Mouse (Mus musculus) embryonic facial prominence, embryonic 15.5 days (tissue): ENCODE measurements around the gene Olfr926. TPM values are rescaled to one million over a fixed set of nuclear protein-coding genes. Genes with fewer than 3 reads are reported as not detected.
"Not testable (repeated sequence)": the region's sequence is repeated elsewhere in the genome, so short reads cannot be mapped to it uniquely, and the experiment has no call there.

Source experiments
- ATAC-seq: fragments of 200-750 bp; cut with Nextera tagmentation; 2 replicates; pipeline ENCODE4 v1.8.0; 2017; ENCODE audit warnings: low read depth, moderate TSS enrichment; ENCODE audit not compliant: insufficient number of reproducible peaks, low FRiP score, low TSS enrichment
- H3K27ac ChIP-seq: fragments of 300-500 bp; sonication (generic); replicated peaks from 2 replicates; pipeline ENCODE4 v1.5.1; 2015; ENCODE audit warnings: mild to moderate bottlenecking, inconsistent platforms
- H3K27me3 ChIP-seq: fragments of 300-500 bp; sonication (generic); 2 replicates; pipeline ENCODE4 v1.6.1; 2015; ENCODE audit warnings: inconsistent platforms
- H3K36me3 ChIP-seq: fragments of 300-500 bp; sonication (generic); 2 replicates; pipeline ENCODE4 v1.6.1; 2015; ENCODE audit warnings: mild to moderate bottlenecking, inconsistent platforms
- H3K4me1 ChIP-seq: fragments of 300-500 bp; sonication (generic); 2 replicates; pipeline ENCODE4 v1.6.1; 2015; ENCODE audit warnings: inconsistent platforms
- H3K4me2 ChIP-seq: fragments of 300-500 bp; sonication (generic); replicated peaks from 2 replicates; pipeline ENCODE4 v1.6.1; 2015; ENCODE audit warnings: mild to moderate bottlenecking, inconsistent platforms
- H3K4me3 ChIP-seq: fragments of 300-500 bp; sonication (generic); replicated peaks from 2 replicates; pipeline ENCODE4 v1.5.1; 2015; ENCODE audit warnings: mild to moderate bottlenecking, inconsistent platforms
- H3K9ac ChIP-seq: fragments of 300-500 bp; sonication (generic); 2 replicates; pipeline ENCODE4 v1.6.1; 2015; ENCODE audit warnings: inconsistent platforms
- H3K9me3 ChIP-seq: fragments of 300-500 bp; sonication (generic); replicated peaks from 2 replicates; pipeline ENCODE4 v1.6.1; 2016; ENCODE audit warnings: inconsistent platforms
- WGBS: fragments of 180-500 bp; shearing (Covaris S2); methylation state at CpG from one replicate; pipeline ENCODE4 v1.1.7; 2015; 5-methylcytosine and 5-hydroxymethylcytosine counted together
- polyA plus RNA-seq: library from polyadenylated mRNA; unstranded; fragments of >200 nt; fragmentation: Nextera tagmentation; extraction: Ambion mirVana; gene quantifications from 2 replicates; pipeline ENCODE4 v1.2.1, GENCODE M21; 2015

Olfr926 gene
- polyA plus RNA-seq, result not detected in 2 replicates

DNA sequence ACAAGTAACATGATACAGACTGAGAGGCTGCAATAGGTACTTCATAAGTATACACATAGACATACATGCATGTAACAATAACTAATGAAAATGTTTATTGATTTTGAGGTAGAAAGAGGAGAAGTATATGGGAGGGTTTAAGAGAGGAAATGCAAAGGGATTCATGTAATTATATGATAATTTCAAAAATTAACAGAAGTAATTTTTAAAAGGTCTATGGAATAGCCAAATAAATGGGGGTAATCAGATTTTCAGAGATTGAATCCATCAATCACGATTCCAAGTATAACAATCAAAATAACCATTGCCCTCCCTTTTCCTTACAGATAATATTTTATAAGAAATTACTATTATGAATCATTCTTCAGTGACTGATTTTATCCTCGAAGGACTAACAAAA is at the start of gene Olfr926:
Gene Olfr926, plus strand, starts transcription at position 301 of the 400 bp plus-strand sequence.
- no peaks in the 10 kb centered on the region for H3K36me3 ChIP-seq
- H3K27me3 ChIP-seq, result no peaks in the 10 kb centered on the region
- H3K4me2 ChIP-seq, result no peak within 1 kb of the TSS
- no peak within 1 kb of the TSS for H3K9ac ChIP-seq
- H3K27ac ChIP-seq, result no peak within 1 kb of the TSS
- 73% methylated on average over 2 of the region's 2 CpGs for WGBS
- H3K9me3 ChIP-seq, result no peaks in the 10 kb centered on the region
- no peak within 1 kb of the TSS for H3K4me3 ChIP-seq
- no peaks in the 10 kb centered on the region for H3K4me1 ChIP-seq
- no peak for ATAC-seq

DNA sequence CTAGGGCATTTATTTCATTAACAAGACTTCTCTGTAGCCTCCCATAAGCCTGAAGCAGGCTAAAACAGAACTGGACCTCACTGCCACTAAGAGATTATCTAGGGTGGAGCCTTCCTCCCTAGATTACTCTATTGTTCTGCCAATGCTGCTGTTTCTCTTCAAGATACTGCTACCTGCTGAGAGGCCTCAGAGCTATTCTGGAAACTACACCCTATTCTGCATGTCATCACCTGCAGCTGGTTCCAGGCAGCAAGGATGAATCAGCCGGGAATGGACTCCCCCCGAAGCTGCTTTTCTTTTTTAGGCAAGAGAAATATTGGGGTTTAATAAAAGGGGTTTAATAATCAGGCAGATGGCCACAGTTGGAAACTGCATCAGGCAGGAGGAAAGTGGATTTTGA is 43.9 kb upstream of the Olfr926 start:
- ATAC-seq, result no peak
- no peak overlapping the region for H3K27ac ChIP-seq
- no peaks in the 10 kb centered on the region for H3K36me3 ChIP-seq
- 66% methylated on average over 2 of the region's 2 CpGs for WGBS
- H3K9ac ChIP-seq, result no peak overlapping the region
- no peaks in the 10 kb centered on the region for H3K27me3 ChIP-seq
- H3K4me2 ChIP-seq, result no peak overlapping the region
- H3K4me3 ChIP-seq, result no peak overlapping the region
- H3K9me3 ChIP-seq, result no peaks in the 10 kb centered on the region
- H3K4me1 ChIP-seq, result no peaks in the 10 kb centered on the region

DNA sequence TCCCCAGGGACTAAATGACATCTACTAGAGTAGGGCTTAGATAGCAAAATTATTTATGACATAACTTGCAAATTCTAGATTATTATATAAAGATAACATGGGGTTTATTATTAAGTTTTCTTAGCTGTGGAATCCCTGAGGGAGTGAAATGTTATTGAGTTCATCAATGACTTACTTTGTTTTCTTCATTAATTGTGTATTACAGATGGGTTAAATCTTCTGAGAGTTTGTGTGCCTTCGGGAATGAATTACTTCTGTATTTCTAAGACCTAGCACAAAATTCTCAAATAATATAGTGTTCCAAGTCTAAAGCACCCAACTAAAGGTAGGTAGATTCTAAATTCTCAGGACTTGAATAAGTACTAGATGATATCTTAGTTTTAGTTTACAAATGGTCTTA is 32.8 kb upstream of the Olfr926 start, which contains the start of gene Olfr924:
Gene Olfr924, plus strand, starts transcription at position 301 of the 400 bp plus-strand sequence.
- no peaks in the 10 kb centered on the region for H3K4me1 ChIP-seq
- no peaks in the 10 kb centered on the region for H3K36me3 ChIP-seq
- ATAC-seq, result no peak
- no peaks in the 10 kb centered on the region for H3K9me3 ChIP-seq
- WGBS, result 81% methylated on average over 1 of the region's 1 CpGs
- no peak within 1 kb of the TSS for H3K9ac ChIP-seq
- H3K27me3 ChIP-seq, result no peaks in the 10 kb centered on the region
- H3K27ac ChIP-seq, result no peak within 1 kb of the TSS
- H3K4me3 ChIP-seq, result no peak within 1 kb of the TSS
- H3K4me2 ChIP-seq, result no peak within 1 kb of the TSS

DNA sequence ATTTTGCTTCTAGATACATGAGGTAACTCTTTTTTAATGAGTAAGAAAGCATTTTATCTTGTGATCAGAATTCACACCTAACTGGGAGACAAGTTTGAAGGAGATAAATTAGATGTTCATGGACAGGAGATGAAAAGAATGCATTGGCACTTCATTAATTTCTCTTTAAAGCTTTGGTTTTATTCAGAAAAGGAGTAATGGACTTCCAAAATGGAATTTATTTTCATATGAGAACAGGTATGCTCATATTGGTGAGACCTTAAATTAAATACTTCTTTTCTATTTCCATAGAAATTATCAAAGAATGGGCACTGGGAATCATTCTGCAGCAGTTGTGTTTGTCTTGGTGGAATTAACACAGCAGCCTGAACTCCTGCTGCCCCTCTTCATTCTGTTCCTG is 22.2 kb upstream of the Olfr926 start, which contains the start of gene Olfr26:
Gene Olfr26, plus strand, starts transcription at position 301 of the 400 bp plus-strand sequence.
- Histone ChIP-seq H3K4me3 (no peak within 1 kb of the TSS), H3K9me3 (no peaks in the 10 kb centered on the region), H3K4me2 (no peak within 1 kb of the TSS), H3K9ac (no peak within 1 kb of the TSS), H3K27ac (no peak within 1 kb of the TSS), H3K36me3 (no peaks in the 10 kb centered on the region), H3K27me3 (no peaks in the 10 kb centered on the region), H3K4me1 (no peaks in the 10 kb centered on the region)
- ATAC-seq, result no peak

DNA sequence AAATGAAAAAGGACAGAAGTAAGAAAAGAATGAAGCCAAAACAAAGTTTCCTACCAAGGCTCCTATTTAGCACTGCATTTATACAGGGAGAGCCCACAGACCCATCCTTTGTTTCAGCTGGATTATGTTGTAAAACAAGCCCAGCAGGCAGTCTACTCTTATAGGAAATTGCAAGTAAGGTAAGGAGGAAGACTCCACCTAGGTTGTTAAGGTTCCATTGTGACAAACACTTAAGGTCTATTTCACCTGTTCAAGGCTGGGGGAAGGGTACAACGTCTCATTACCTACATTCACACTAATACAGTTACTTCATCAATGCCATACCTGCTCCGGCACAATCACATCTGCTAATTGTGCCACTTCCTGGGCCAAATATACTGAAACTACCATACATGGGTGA is 2.0 kb upstream of the Olfr926 start:
- 60% methylated on average over 2 of the region's 2 CpGs for WGBS
- not testable (repeated sequence) for H3K36me3 ChIP-seq, H3K9me3 ChIP-seq, H3K4me2 ChIP-seq, H3K4me1 ChIP-seq, H3K9ac ChIP-seq, ATAC-seq, H3K27ac ChIP-seq, H3K4me3 ChIP-seq, H3K27me3 ChIP-seq

Other genes starting within 250 kb of the Olfr926 start
- gene Olfr916, start 217.3 kb upstream of the Olfr926 start, polyA plus RNA-seq, result not detected in 2 replicates
- not detected in 2 replicates for gene Olfr917, start 211.3 kb upstream of the Olfr926 start, polyA plus RNA-seq
- 0.05 TPM in 1 of 2 replicates, not detected in the other for gene Olfr918, start 202.5 kb upstream of the Olfr926 start, polyA plus RNA-seq
- not detected in 2 replicates for gene Olfr919, start 173.5 kb upstream of the Olfr926 start, polyA plus RNA-seq
- 28.9 and 30.4 TPM in 2 replicates for gene Vwa5a, start 158.9 kb upstream of the Olfr926 start, polyA plus RNA-seq
- 0.04 TPM in 1 of 2 replicates, not detected in the other for gene Olfr920, start 124.8 kb upstream of the Olfr926 start, polyA plus RNA-seq
- not detected in 2 replicates for gene Olfr921, start 104.1 kb upstream of the Olfr926 start, polyA plus RNA-seq
- not detected in 2 replicates for gene Olfr922, start 62.5 kb upstream of the Olfr926 start, polyA plus RNA-seq
- gene Olfr923, start 50.6 kb upstream of the Olfr926 start, polyA plus RNA-seq, result 0.70 and 0.88 TPM in 2 replicates
- gene Olfr924, start 32.7 kb upstream of the Olfr926 start, polyA plus RNA-seq, result 0.08 TPM in 1 of 2 replicates, not detected in the other
- not detected in 2 replicates for gene Olfr26, start 22.1 kb upstream of the Olfr926 start, polyA plus RNA-seq
- gene Olfr930, start 52.7 kb downstream of the Olfr926 start, polyA plus RNA-seq, result 0.30 TPM in 1 of 2 replicates, not detected in the other
- gene Olfr933, start 95.2 kb downstream of the Olfr926 start, polyA plus RNA-seq, result 0.11 and 0.14 TPM in 2 replicates
- 0.07 TPM in 1 of 2 replicates, not detected in the other for gene Olfr934, start 111.2 kb downstream of the Olfr926 start, polyA plus RNA-seq
- 0.19 TPM in 1 of 2 replicates, not detected in the other for gene Olfr935, start 122.6 kb downstream of the Olfr926 start, polyA plus RNA-seq
- 0.40 TPM in 1 of 2 replicates, not detected in the other for gene Olfr146, start 146.3 kb downstream of the Olfr926 start, polyA plus RNA-seq
- not detected in 2 replicates for gene Olfr937, start 187.8 kb downstream of the Olfr926 start, polyA plus RNA-seq
- gene Olfr938, start 201.8 kb downstream of the Olfr926 start, polyA plus RNA-seq, result not detected in 2 replicates